Mouse (Mus musculus) retina, adult 2 months (tissue): ENCODE data around the gene Bud13.

Experiments used
- DNase-seq: peaks from one replicate; pipeline ENCODE4 v3.0.0-alpha.2; 2012; ENCODE audit warnings: low read depth, low spot score

Bud13 gene

GRCm38 (mm10) chr9:46337852-46338291 is 55.1 kb downstream of the Bud13 start:
- DNase-seq, result no peak

GRCm38 (mm10) chr9:46338384-46338783 is 55.6 kb downstream of the Bud13 start:
- no peak for DNase-seq

GRCm38 (mm10) chr9:46339051-46339652 is 56.3 kb downstream of the Bud13 start:
- no peak for DNase-seq

GRCm38 (mm10) chr9:46345887-46346665 is 63.3 kb downstream of the Bud13 start:
- DNase-seq, result no peak
